Mouse (Mus musculus): ENCODE measurements around the gene Olfr1082. TPM values are rescaled to one million over a fixed set of nuclear protein-coding genes. Genes with fewer than 3 reads are reported as not detected.
"Not testable (repeated sequence)": the region's sequence is repeated elsewhere in the genome, so short reads cannot be mapped to it uniquely, and the experiment has no call there.

Gene Olfr1082
- polyA plus RNA-seq (2012; rRNA removed): not detected in 2 replicates

- not testable (repeated sequence) for H3K27ac ChIP-seq (ENCODE audit: insufficient read depth, low read depth, low read length); H3K4me1 ChIP-seq (ENCODE audit: control insufficient read depth, insufficient read depth, low read length); H3K36me3 ChIP-seq (ENCODE audit: control insufficient read depth, insufficient read depth, low read length); H3K4me3 ChIP-seq (ENCODE audit: insufficient read depth, low read depth, low read length); H3K27me3 ChIP-seq (replicated peaks; ENCODE audit: control insufficient read depth, insufficient read depth, low read length); DNase-seq
- WGBS: 39% methylated on average over 1 of the region's 1 CpGs
Measured at GRCm38 (mm10) chr2:86598866-86599265, at the start of gene Olfr1082. TSS of gene Olfr1082 (minus strand) at chr2:86598966.

- H3K36me3 ChIP-seq (ENCODE audit: control insufficient read depth, insufficient read depth, low read length); DNase-seq; H3K27ac ChIP-seq (ENCODE audit: insufficient read depth, low read depth, low read length); H3K27me3 ChIP-seq (replicated peaks; ENCODE audit: control insufficient read depth, insufficient read depth, low read length); H3K4me3 ChIP-seq (ENCODE audit: insufficient read depth, low read depth, low read length); H3K4me1 ChIP-seq (ENCODE audit: control insufficient read depth, insufficient read depth, low read length): not testable (repeated sequence)
- 80% methylated on average over 1 of the region's 1 CpGs for WGBS
Measured at GRCm38 (mm10) chr2:86639625-86640024, 40.9 kb upstream of the Olfr1082 start, which contains the start of gene Olfr1084. TSS of gene Olfr1084 (minus strand) at chr2:86639725.

GRCm38 (mm10) chr2:86558135-86558534 lies 40.6 kb downstream of the Olfr1082 start, which contains the start of gene Olfr1080:
TSS of gene Olfr1080 (minus strand) at chr2:86558235.
- H3K4me3 ChIP-seq (ENCODE audit: insufficient read depth, low read depth, low read length); H3K36me3 ChIP-seq (ENCODE audit: control insufficient read depth, insufficient read depth, low read length); H3K4me1 ChIP-seq (ENCODE audit: control insufficient read depth, insufficient read depth, low read length); DNase-seq; H3K27ac ChIP-seq (ENCODE audit: insufficient read depth, low read depth, low read length); H3K27me3 ChIP-seq (replicated peaks; ENCODE audit: control insufficient read depth, insufficient read depth, low read length): not testable (repeated sequence)

Other genes starting within 250 kb of the Olfr1082 start
- not detected in 2 replicates for gene Olfr1055, start 248.7 kb downstream of the Olfr1082 start, polyA plus RNA-seq (2012; rRNA removed)
- not detected in 2 replicates for gene Olfr1056, start 236.5 kb downstream of the Olfr1082 start, polyA plus RNA-seq (2012; rRNA removed)
- not detected in 2 replicates for gene Olfr1057, start 220.6 kb downstream of the Olfr1082 start, polyA plus RNA-seq (2012; rRNA removed)
- not detected in 2 replicates for gene Olfr1058, start 210.4 kb downstream of the Olfr1082 start, polyA plus RNA-seq (2012; rRNA removed)
- not detected in 2 replicates for gene Olfr1061, start 184.9 kb downstream of the Olfr1082 start, polyA plus RNA-seq (2012; rRNA removed)
- gene Olfr1062, start 172.2 kb downstream of the Olfr1082 start, polyA plus RNA-seq (2012; rRNA removed): not detected in 2 replicates
- gene Olfr1065, start 148.4 kb downstream of the Olfr1082 start, polyA plus RNA-seq (2012; rRNA removed): not detected in 2 replicates
- gene Olfr1066, start 142.7 kb downstream of the Olfr1082 start, polyA plus RNA-seq (2012; rRNA removed): not detected in 2 replicates
- gene Olfr228, start 111.6 kb downstream of the Olfr1082 start, polyA plus RNA-seq (2012; rRNA removed): not detected in 2 replicates
- not detected in 2 replicates for gene Olfr1076, start 90.5 kb downstream of the Olfr1082 start, polyA plus RNA-seq (2012; rRNA removed)
- not detected in 2 replicates for gene Olfr1079, start 56.5 kb downstream of the Olfr1082 start, polyA plus RNA-seq (2012; rRNA removed)
- not detected in 2 replicates for gene Olfr1080, start 40.7 kb downstream of the Olfr1082 start, polyA plus RNA-seq (2012; rRNA removed)
- not detected in 2 replicates for gene Olfr1084, start 40.8 kb upstream of the Olfr1082 start, polyA plus RNA-seq (2012; rRNA removed)
- gene Olfr1085, start 63.1 kb upstream of the Olfr1082 start, polyA plus RNA-seq (2012; rRNA removed): not detected in 2 replicates
- gene Olfr1086, start 81.1 kb upstream of the Olfr1082 start, polyA plus RNA-seq (2012; rRNA removed): not detected in 2 replicates
- gene Olfr1087, start 99.4 kb upstream of the Olfr1082 start, polyA plus RNA-seq (2012; rRNA removed): not detected in 2 replicates
- not detected in 2 replicates for gene Olfr1089, start 134.7 kb upstream of the Olfr1082 start, polyA plus RNA-seq (2012; rRNA removed)
- gene Olfr1090, start 160.0 kb upstream of the Olfr1082 start, polyA plus RNA-seq (2012; rRNA removed): not detected in 2 replicates
- not detected in 2 replicates for gene Olfr1093, start 183.5 kb upstream of the Olfr1082 start, polyA plus RNA-seq (2012; rRNA removed)
- gene Olfr141, start 211.1 kb upstream of the Olfr1082 start, polyA plus RNA-seq (2012; rRNA removed): not detected in 2 replicates
- not detected in 2 replicates for gene Olfr1094, start 225.7 kb upstream of the Olfr1082 start, polyA plus RNA-seq (2012; rRNA removed)

Data from kidney, adult 2 months (tissue).